Mouse (Mus musculus): ENCODE data around the gene Comp. TPM values are rescaled to one million over a fixed set of nuclear protein-coding genes. Genes with fewer than 3 reads are reported as not detected.

Gene Comp
- total and polyA plus RNA-seq, 3 experiments, result 0.13 to 0.16 TPM; not detected in 1

DNA sequence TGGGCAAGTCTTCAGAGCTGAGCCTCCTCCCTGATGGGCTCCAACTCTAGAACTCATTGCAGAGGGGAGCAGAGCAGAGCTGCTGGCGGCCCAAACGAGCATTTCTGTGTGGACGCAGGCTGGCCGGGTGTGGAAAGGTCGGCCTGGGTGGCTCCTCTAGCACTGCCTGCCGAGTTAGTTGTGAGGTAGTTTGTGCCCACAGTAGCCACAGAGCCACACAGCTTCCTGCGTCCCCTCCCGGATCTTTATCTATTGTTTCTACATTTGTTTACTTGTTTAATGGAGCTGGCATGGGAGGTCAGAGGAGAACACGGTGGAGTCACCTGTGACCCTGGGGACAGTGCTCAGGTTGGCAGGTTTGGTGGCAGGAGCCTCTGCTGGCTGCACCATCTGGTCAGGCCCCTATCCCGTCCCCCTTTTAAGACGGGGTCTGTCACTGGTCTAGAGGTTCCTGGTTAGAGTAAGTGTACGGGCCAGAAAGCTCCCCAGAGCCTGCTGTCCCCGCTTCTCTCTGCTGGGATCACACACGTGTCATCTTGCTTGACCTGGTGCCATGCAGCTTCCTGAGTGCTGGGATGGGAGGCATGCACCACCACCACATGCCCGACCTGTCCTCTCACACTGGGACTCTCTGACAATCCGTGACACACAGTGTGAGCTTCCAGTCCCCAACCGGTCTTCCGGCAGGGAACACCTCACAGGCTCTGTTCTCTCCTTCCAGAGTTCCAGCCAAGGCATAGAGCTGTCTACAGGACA is 48.2 kb downstream of the Comp start:
- dilution Hi-C loops (cut with MboI; ENCODE audit: extremely low pct_ligation_motif_present, extremely low pct_unique_long_range_greater_than_20kb, low sequenced_read_pairs) (no loop called here), in situ Hi-C loops (cut with MboI; ENCODE audit: low pct_ligation_motif_present, low pct_unique_long_range_greater_than_20kb, low sequenced_read_pairs) (no loop called here)
- no peak overlapping the region for H3K9ac ChIP-seq (ENCODE audit: insufficient read depth, low read depth)
- H3K9me3 ChIP-seq (replicated peaks; ENCODE audit: low read length), result no peaks in the 10 kb centered on the region
- H3K36me3 ChIP-seq (replicated peaks in 1 of 2; ENCODE audit: control insufficient read depth in 1 of 2, insufficient read depth in 1 of 2, low read length in 1 of 2), result peaks cover 0 to 39% of the 10 kb centered on the region in 2 experiments
- H3K4me3 ChIP-seq (replicated peaks in 1 of 3; ENCODE audit: low read depth in 2 of 3, low read length in 2 of 3, poor library complexity in 1 of 3), result no peak overlapping the region
- H3K4me2 ChIP-seq (ENCODE audit: insufficient read depth, low read depth, poor library complexity, severe bottlenecking), result no peak overlapping the region
- no peaks in the 10 kb centered on the region for H3K79me2 ChIP-seq (replicated peaks; ENCODE audit: control insufficient read depth, extremely low read depth, insufficient read depth, poor library complexity, severe bottlenecking)
- H3K27me3 ChIP-seq (replicated peaks), result no peaks in the 10 kb centered on the region
- no peak for DNase-seq (ENCODE audit: extremely low read depth)
- no peak overlapping the region for H3K27ac ChIP-seq (ENCODE audit: insufficient read depth, low read depth)
- no peak for TF ChIP-seq HCFC1 (IDR thresholded peaks at IDR 0.05; ENCODE audit: low read depth, low read length)
- TF ChIP-seq NRF1 (IDR thresholded peaks at IDR 0.05; ENCODE audit: low read depth, low read length), result no peak
- no peak for TF ChIP-seq MYC (IDR thresholded peaks at IDR 0.05; ENCODE audit: low read depth, low read length)
- no peak for TF ChIP-seq BHLHE40 (IDR thresholded peaks at IDR 0.05; ENCODE audit: low read depth, low read length)
- no peak for TF ChIP-seq CTCF (conservative IDR thresholded peaks at IDR 0.05 in 1 of 2, IDR thresholded peaks at IDR 0.05 in 1 of 2; ENCODE audit: low read depth in 2 of 2, low read length in 2 of 2)
- TF ChIP-seq NELFE (IDR thresholded peaks at IDR 0.05; ENCODE audit: low read depth, low read length), result no peak
- H3K4me1 ChIP-seq (ENCODE audit: control insufficient read depth in 1 of 2, insufficient read depth in 2 of 2), result peaks cover 0 to 7% of the 10 kb centered on the region in 2 experiments; a peak in 3 of 4 replicates

GRCm38 (mm10) chr8:70422722-70423121 is 49.4 kb downstream of the Comp start:
- in situ Hi-C loops (cut with MboI; ENCODE audit: low pct_ligation_motif_present, low pct_unique_long_range_greater_than_20kb, low sequenced_read_pairs) (no loop called here), dilution Hi-C loops (cut with MboI; ENCODE audit: extremely low pct_ligation_motif_present, extremely low pct_unique_long_range_greater_than_20kb, low sequenced_read_pairs) (no loop called here)
- Histone ChIP-seq H3K27me3 (replicated peaks) (no peaks in the 10 kb centered on the region), H3K4me1 (ENCODE audit: control insufficient read depth in 1 of 2, insufficient read depth in 2 of 2) (peaks cover 0 to 13% of the 10 kb centered on the region in 2 experiments; a peak in 3 of 4 replicates), H3K9me3 (replicated peaks; ENCODE audit: low read length) (no peaks in the 10 kb centered on the region), H3K4me3 (replicated peaks in 1 of 3; ENCODE audit: low read depth in 2 of 3, low read length in 2 of 3, poor library complexity in 1 of 3) (no peak overlapping the region), H3K4me2 (ENCODE audit: insufficient read depth, low read depth, poor library complexity, severe bottlenecking) (no peak overlapping the region), H3K36me3 (replicated peaks in 1 of 2; ENCODE audit: control insufficient read depth in 1 of 2, insufficient read depth in 1 of 2, low read length in 1 of 2) (peaks cover 0 to 39% of the 10 kb centered on the region in 2 experiments), H3K9ac (ENCODE audit: insufficient read depth, low read depth) (no peak overlapping the region), H3K79me2 (replicated peaks; ENCODE audit: control insufficient read depth, extremely low read depth, insufficient read depth, poor library complexity, severe bottlenecking) (no peaks in the 10 kb centered on the region), H3K27ac (ENCODE audit: insufficient read depth, low read depth) (no peak overlapping the region)
- TF ChIP-seq CHD2 (IDR thresholded peaks at IDR 0.05; ENCODE audit: low read length) (no peak), CTCF (conservative IDR thresholded peaks at IDR 0.05 in 1 of 2, IDR thresholded peaks at IDR 0.05 in 1 of 2; ENCODE audit: low read depth in 2 of 2, low read length in 2 of 2) (no peak), ZKSCAN1 (IDR thresholded peaks at IDR 0.05; ENCODE audit: borderline replicate concordance, low read depth, low read length) (no peak), USF1 (IDR thresholded peaks at IDR 0.05; ENCODE audit: low read depth, low read length) (no peak), NELFE (IDR thresholded peaks at IDR 0.05; ENCODE audit: low read depth, low read length) (no peak), SMC3 (IDR thresholded peaks at IDR 0.05; ENCODE audit: low read depth, low read length) (no peak), BHLHE40 (IDR thresholded peaks at IDR 0.05; ENCODE audit: low read depth, low read length) (no peak), MEF2A (IDR thresholded peaks at IDR 0.05; ENCODE audit: borderline replicate concordance, low read depth, low read length) (no peak), TBP (conservative IDR thresholded peaks at IDR 0.05; ENCODE audit: low read depth, low read length) (no peak), EP300 (IDR thresholded peaks at IDR 0.05; ENCODE audit: low read length) (no peak), POLR2A (IDR thresholded peaks at IDR 0.05; ENCODE audit: low read depth, low read length) (no peak), HCFC1 (IDR thresholded peaks at IDR 0.05; ENCODE audit: low read depth, low read length) (no peak), ELF1 (IDR thresholded peaks at IDR 0.05; ENCODE audit: low read depth, low read length) (no peak), JUN (IDR thresholded peaks at IDR 0.05; ENCODE audit: insufficient read depth, low read depth, low read length) (no peak), UBTF (IDR thresholded peaks at IDR 0.05; ENCODE audit: low read depth, low read length) (no peak)
- DNase-seq (ENCODE audit: extremely low read depth), result no peak

Measured in CH12.LX (cell line).